Mouse (Mus musculus) megakaryocyte progenitor cell, adult 5-6 weeks (primary cell): ENCODE measurements at regions not wholly inside any gene's neighbourhood (a gene's known extent, or its start where the extent isn't known, plus 50 kb on each side); places are given as distances from the start of the nearest gene placed in this dataset.
"Not testable (repeated sequence)": the region's sequence is repeated elsewhere in the genome, so short reads cannot be mapped to it uniquely, and the experiment has no call there.

Experiments used
- ATAC-seq: replicated peaks from 2 replicates; pipeline ENCODE4 v1.8.0; 2016; ENCODE audit warnings: mild to moderate bottlenecking, moderate TSS enrichment, inconsistent platforms; ENCODE audit not compliant: poor library complexity

DNA sequence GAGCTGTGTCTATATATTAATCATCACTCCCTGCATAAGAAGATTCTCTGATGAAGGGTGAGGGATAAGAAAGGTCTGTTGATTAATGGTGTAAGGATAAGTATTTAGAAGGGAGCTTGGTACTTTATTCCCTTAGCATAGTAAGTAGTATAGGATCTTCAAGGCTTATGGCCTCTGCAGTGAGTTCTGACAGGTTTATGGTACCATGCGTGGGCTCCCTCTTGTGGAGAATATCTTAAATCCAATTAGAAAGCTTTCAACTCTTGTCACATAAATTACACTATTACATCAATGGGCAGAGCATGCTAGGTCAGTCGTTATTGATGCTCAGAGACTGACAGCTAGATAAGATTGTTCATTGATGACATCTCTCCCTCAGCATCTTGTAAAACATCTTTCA, 112.7 kb upstream of the Grin3a start:
- ATAC-seq, result peak; percentile 70

DNA sequence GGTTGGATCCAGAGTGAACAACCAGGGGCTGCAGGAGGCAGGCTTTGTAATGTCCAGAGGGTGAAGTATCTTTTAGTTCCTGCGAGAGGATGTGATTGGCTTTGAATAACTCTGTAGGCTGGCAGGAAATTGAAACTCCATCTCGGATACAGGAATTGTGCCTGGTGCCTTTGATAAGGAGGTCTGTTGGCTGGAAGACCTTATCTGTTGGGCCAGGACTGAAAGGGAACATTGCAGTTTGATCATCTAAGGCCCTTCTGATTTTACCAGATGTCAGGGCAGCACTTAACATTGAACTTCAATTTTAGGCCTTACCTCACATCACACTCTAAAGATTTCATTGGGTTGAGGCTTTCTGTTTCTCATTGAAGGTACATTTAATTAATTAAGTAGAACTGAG, 111.3 kb upstream of the Grin3a start:
- peak; percentile 50 for ATAC-seq

DNA sequence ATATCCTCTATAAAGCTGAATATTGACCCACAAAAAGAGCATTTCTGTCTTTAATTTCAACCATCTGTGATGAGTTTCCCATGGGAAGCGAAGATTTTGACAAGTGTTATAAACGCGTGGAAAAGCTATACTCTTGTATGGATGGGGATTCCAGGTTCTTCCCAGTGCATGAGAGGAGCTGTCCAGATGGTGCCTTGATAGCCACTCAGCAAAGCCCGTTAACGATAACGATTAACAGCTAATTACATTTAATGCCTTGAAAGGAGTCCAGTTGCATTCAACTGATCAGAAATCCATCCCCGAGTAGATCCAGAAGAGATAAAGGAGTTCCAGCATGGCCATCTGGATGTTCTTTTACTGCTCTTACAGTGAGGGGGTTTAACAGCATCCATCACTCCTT, 100.8 kb upstream of the Grin3a start:
- no peak for ATAC-seq

DNA sequence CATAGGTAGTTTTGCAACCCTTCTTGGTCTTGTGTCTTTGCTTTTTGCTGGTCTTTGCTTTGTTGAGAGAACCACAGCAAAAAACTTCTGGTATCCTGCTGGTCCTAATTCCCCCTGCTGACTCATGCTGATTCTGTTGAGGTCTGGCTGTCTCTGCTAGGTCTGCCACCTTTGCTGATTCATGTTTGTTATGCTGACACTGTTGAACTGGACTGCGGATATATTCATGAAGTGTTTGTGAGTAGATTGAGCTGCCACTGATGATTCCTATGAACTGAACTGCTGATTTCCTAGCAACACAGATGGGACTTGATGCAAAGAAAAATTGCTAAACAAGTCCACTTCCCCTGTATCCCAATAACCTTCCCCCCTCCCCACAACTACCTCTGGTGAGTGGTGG, 91.9 kb upstream of the Grin3a start:
- ATAC-seq, result no peak

DNA sequence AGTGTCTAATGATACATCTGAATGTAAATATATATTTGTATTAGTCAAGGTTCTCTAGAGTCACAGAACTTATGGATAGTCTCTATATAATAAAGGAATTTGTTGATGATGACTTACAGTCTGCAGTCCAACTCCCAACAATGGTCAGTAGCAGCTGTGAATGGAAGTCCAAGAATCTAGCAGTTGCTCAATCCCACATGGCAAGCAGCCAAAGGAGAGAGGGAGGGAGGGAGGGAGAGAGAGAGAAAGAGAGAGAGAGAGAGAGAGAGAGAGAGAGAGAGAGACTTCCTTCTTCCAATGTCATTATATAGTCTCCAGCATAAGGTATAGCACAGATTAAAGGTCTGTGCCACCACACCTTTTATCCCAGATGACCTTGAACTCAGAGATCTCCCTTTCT, 84.1 kb upstream of the Grin3a start:
- not testable (repeated sequence) for ATAC-seq

DNA sequence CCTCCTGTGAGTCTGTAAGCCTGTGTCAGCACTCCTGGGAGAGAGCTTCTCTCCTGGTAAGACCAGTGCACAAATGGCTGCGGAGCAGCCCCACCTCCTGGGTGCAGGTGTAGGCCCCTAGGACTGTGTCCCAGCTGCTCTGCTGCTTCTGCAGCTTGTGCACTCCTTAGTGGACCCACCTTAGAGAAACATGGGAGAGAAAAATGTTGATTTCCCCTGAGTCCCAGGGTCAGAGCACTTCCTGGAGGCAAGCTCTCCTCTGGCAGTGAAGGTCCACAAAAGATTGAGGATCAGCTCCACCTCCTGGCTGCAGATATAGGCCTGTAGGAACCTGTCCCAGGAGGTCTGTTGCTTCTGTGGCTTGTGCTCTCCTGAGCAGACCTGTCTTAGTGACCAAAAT, 81.5 kb upstream of the Grin3a start:
- ATAC-seq, result no peak

DNA sequence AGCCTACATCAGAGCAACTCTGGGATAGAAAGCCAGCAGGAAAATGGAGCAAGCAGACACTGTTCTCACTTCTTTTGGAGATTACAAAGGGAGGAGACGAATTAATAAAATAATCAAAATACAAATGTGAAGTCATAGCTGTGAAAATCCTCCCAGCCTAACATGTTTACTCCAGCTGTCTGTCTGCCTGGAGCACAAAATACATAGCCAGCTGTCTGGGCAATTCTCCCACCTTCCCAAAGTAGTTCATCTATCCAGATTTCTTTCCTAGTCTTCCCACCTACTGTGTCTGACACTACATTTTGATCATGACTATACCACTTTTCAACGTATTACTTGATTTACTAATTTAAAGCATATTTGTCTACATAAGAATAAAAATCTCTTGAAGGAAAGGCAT, 68.7 kb upstream of the Grin3a start:
- no peak for ATAC-seq

DNA sequence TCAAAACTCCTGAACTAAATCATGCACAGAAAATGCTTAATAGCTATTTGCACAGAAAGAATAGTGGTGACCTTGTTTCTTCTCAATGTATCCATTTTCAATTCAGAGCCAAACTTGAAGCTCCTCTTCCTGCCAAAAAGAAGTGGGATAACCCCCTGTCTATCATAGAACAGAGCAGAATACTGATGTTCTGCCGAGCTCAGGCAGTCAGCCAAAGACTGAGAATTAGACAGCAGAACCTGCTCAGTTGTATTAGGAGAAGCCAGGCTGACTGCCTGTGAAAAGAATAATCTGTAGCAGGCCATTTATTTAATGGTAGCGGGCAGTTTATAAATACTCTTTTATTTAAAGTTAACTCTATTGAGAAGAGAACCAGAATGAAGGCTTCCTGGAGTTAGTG, 68.1 kb upstream of the Grin3a start:
- no peak for ATAC-seq
